Mouse (Mus musculus) kidney, adult 2 months (tissue): ENCODE measurements around the gene Bmpr1b. TPM values are rescaled to one million over a fixed set of nuclear protein-coding genes. Genes with fewer than 3 reads are reported as not detected.

ENCODE experiments used
- DNase-seq: peaks from one replicate; pipeline ENCODE4 v3.0.0; 2021
- H3K27ac ChIP-seq: fragments of 200-500 bp; 2 replicates; pipeline ENCODE4 v1.5.1; 2012; ENCODE audit warnings: low read depth, low read length, control low read depth, inconsistent platforms; ENCODE audit not compliant: insufficient read depth
- H3K27me3 ChIP-seq: fragments of 200-500 bp; replicated peaks from 2 replicates; pipeline ENCODE4 v1.6.1; 2012; ENCODE audit warnings: mild to moderate bottlenecking, moderate library complexity, low read length, inconsistent platforms; ENCODE audit not compliant: control insufficient read depth, insufficient read depth
- H3K36me3 ChIP-seq: fragments of 200-500 bp; 2 replicates; pipeline ENCODE4 v1.6.1; 2012; ENCODE audit warnings: mild to moderate bottlenecking, moderate library complexity, low read length, inconsistent platforms; ENCODE audit not compliant: control insufficient read depth, insufficient read depth
- H3K4me1 ChIP-seq: fragments of 200-500 bp; 2 replicates; pipeline ENCODE4 v1.6.1; 2011; ENCODE audit warnings: low read length; ENCODE audit not compliant: control insufficient read depth, insufficient read depth
- H3K4me3 ChIP-seq: fragments of 200-500 bp; 2 replicates; pipeline ENCODE4 v1.5.1; 2011; ENCODE audit warnings: mild to moderate bottlenecking, low read depth, low read length, control low read depth; ENCODE audit not compliant: insufficient read depth
- CTCF ChIP-seq: fragments of 200-500 bp; conservative IDR thresholded peaks from 2 replicates; pipeline ENCODE4 v1.5.1; 2011; ENCODE audit warnings: low read depth, mild to moderate bottlenecking, control low read depth, low read length, moderate library complexity, mixed read lengths; ENCODE audit not compliant: insufficient read depth, insufficient read length
- POLR2A ChIP-seq: fragments of 200-500 bp; IDR thresholded peaks from one replicate; pipeline ENCODE4 v1.6.1; 2011; ENCODE audit warnings: low read depth, low read length, control low read depth
- WGBS: fragments of 180-500 bp; shearing (Covaris S2); methylation state at CpG from one replicate; pipeline ENCODE4 v1.1.7; 2018; 5-methylcytosine and 5-hydroxymethylcytosine counted together
- polyA plus RNA-seq: library from polyadenylated mRNA; depleted of rRNA; stranded (reverse); fragments of >200 nt; gene quantifications from 2 replicates; pipeline ENCODE4 v1.2.3, GENCODE M21; 2012

The Bmpr1b gene
- polyA plus RNA-seq, 1 experiment = 2.0 TPM

- WGBS = 80% methylated on average over 3 of the region's 3 CpGs
- TF ChIP-seq POLR2A (no peak), CTCF (no peak)
Measured at GRCm38 (mm10) chr3:142161405-142161804, 7.8 kb downstream of the Bmpr1b start.

GRCm38 (mm10) chr3:142151980-142152379 is 17.2 kb downstream of the Bmpr1b start:
- Histone ChIP-seq H3K4me1 (no peaks in the 10 kb centered on the region), H3K27me3 (no peaks in the 10 kb centered on the region), H3K36me3 (no peaks in the 10 kb centered on the region), H3K4me3 (no peak overlapping the region), H3K27ac (no peak overlapping the region)
- DNase-seq = no peak
- 91% methylated on average over 5 of the region's 5 CpGs for WGBS
- TF ChIP-seq POLR2A (no peak), CTCF (no peak)

More at GRCm38 (mm10) chr3:142161405-142161804, 7.8 kb downstream of the Bmpr1b start:
- Histone ChIP-seq H3K4me1 (0 out of 2 replicates have a peak, but pooled peaks cover 4% of the 10 kb centered on the region), H3K4me3 (no peak overlapping the region), H3K27ac (no peak overlapping the region), H3K36me3 (no peaks in the 10 kb centered on the region), H3K27me3 (no peaks in the 10 kb centered on the region)
- no peak for DNase-seq

GRCm38 (mm10) chr3:142138796-142139195 is 30.4 kb downstream of the Bmpr1b start:
- Histone ChIP-seq H3K27ac (no peak overlapping the region), H3K4me1 (no peaks in the 10 kb centered on the region), H3K36me3 (no peaks in the 10 kb centered on the region), H3K27me3 (no peaks in the 10 kb centered on the region), H3K4me3 (no peak overlapping the region)
- DNase-seq = no peak
- 71% methylated on average over 5 of the region's 5 CpGs for WGBS
- TF ChIP-seq POLR2A = no peak
- no peak for TF ChIP-seq CTCF

GRCm38 (mm10) chr3:142126379-142126778 is 42.8 kb downstream of the Bmpr1b start:
- H3K27me3 ChIP-seq = no peaks in the 10 kb centered on the region
- 56% methylated on average over 1 of the region's 1 CpGs for WGBS
- TF ChIP-seq CTCF (no peak), POLR2A (no peak)
- no peaks in the 10 kb centered on the region for H3K36me3 ChIP-seq
- H3K27ac ChIP-seq = no peak overlapping the region
- no peak overlapping the region for H3K4me3 ChIP-seq
- no peaks in the 10 kb centered on the region for H3K4me1 ChIP-seq
- DNase-seq = no peak

GRCm38 (mm10) chr3:142125556-142125955 is 43.7 kb downstream of the Bmpr1b start:
- no peaks in the 10 kb centered on the region for H3K36me3 ChIP-seq
- DNase-seq = no peak
- no peaks in the 10 kb centered on the region for H3K27me3 ChIP-seq
- TF ChIP-seq CTCF (no peak), POLR2A (no peak)
- no peaks in the 10 kb centered on the region for H3K4me1 ChIP-seq
- WGBS = 70% methylated on average over 2 of the region's 2 CpGs
- no peak overlapping the region for H3K27ac ChIP-seq
- no peak overlapping the region for H3K4me3 ChIP-seq

GRCm38 (mm10) chr3:142124255-142124654 is 45.0 kb downstream of the Bmpr1b start:
- no peak for TF ChIP-seq CTCF
- TF ChIP-seq POLR2A = no peak
- Histone ChIP-seq H3K27ac (no peak overlapping the region), H3K4me3 (no peak overlapping the region), H3K36me3 (no peaks in the 10 kb centered on the region), H3K27me3 (no peaks in the 10 kb centered on the region), H3K4me1 (no peaks in the 10 kb centered on the region)
- DNase-seq = no peak
- 81% methylated on average over 6 of the region's 6 CpGs for WGBS

GRCm38 (mm10) chr3:142122376-142122775 is 46.8 kb downstream of the Bmpr1b start:
- Histone ChIP-seq H3K4me1 (no peaks in the 10 kb centered on the region), H3K27ac (no peak overlapping the region), H3K4me3 (no peak overlapping the region), H3K27me3 (no peaks in the 10 kb centered on the region), H3K36me3 (no peaks in the 10 kb centered on the region)
- DNase-seq = no peak
- TF ChIP-seq POLR2A = no peak
- 74% methylated on average over 5 of the region's 5 CpGs for WGBS

- WGBS = 78% methylated on average over 3 of the region's 3 CpGs
- TF ChIP-seq CTCF = no peak
- no peak for TF ChIP-seq POLR2A
- no peak for DNase-seq
- Histone ChIP-seq H3K36me3 (no peaks in the 10 kb centered on the region), H3K4me1 (no peaks in the 10 kb centered on the region), H3K27ac (no peak overlapping the region), H3K4me3 (no peak overlapping the region), H3K27me3 (no peaks in the 10 kb centered on the region)
Measured at GRCm38 (mm10) chr3:142120795-142121194, 48.4 kb downstream of the Bmpr1b start.
